Mouse (Mus musculus): ENCODE results near the gene Cmas. TPM values are rescaled to one million over a fixed set of nuclear protein-coding genes. Genes with fewer than 3 reads are reported as not detected.

Cmas gene
- polyA plus RNA-seq, 1 experiment from 2014 or later: 222 TPM

GRCm38 (mm10) chr6:142757976-142758375 is 1.5 kb downstream of the Cmas start:
- H3K9ac ChIP-seq: peak overlapping the region; percentile 62
- H3K4me2 ChIP-seq: peak overlapping the region; percentile 45
- H3K27me3 ChIP-seq (replicated peaks): no peaks in the 10 kb centered on the region; the same call in 1 of the 2 replicates
- H3K4me1 ChIP-seq: peaks cover 25% of the 10 kb centered on the region
- ATAC-seq (replicated peaks): no peak
- H3K36me3 ChIP-seq (replicated peaks): no peaks in the 10 kb centered on the region
- no peaks in the 10 kb centered on the region for H3K9me3 ChIP-seq
- H3K4me3 ChIP-seq: peak overlapping the region; percentile 60
- WGBS: 89% methylated on average over 6 of the region's 6 CpGs
- H3K27ac ChIP-seq: peak overlapping the region; percentile 88; the same call in 1 of the 2 replicates

GRCm38 (mm10) chr6:142758562-142758961 is 2.1 kb downstream of the Cmas start:
- ATAC-seq (replicated peaks): no peak
- Histone ChIP-seq H3K4me1 (peaks cover 25% of the 10 kb centered on the region), H3K27ac (no peak overlapping the region), H3K9me3 (no peaks in the 10 kb centered on the region), H3K4me3 (no peak overlapping the region), H3K9ac (no peak overlapping the region), H3K4me2 (peak overlapping the region; percentile 45; the same call in 1 of the 2 replicates), H3K36me3 (replicated peaks) (no peaks in the 10 kb centered on the region), H3K27me3 (replicated peaks) (no peaks in the 10 kb centered on the region; the same call in 1 of the 2 replicates)
- WGBS: 93% methylated on average over 6 of the region's 6 CpGs

- no peak overlapping the region for H3K27ac ChIP-seq
- no peak overlapping the region for H3K4me3 ChIP-seq
- no peaks in the 10 kb centered on the region; the same call in 1 of the 2 replicates for H3K27me3 ChIP-seq (replicated peaks)
- 94% methylated on average over 2 of the region's 2 CpGs for WGBS
- peaks cover 6% of the 10 kb centered on the region; the same call in 1 of the 2 replicates for H3K36me3 ChIP-seq (replicated peaks)
- H3K9ac ChIP-seq: no peak overlapping the region
- no peaks in the 10 kb centered on the region for H3K9me3 ChIP-seq
- peaks cover 27% of the 10 kb centered on the region for H3K4me1 ChIP-seq
- no peak for ATAC-seq (replicated peaks)
- H3K4me2 ChIP-seq: no peak overlapping the region
These were observed 3.1 kb downstream of the Cmas start for GRCm38 (mm10) chr6:142759633-142760032.

- Histone ChIP-seq H3K9me3 (no peaks in the 10 kb centered on the region), H3K4me3 (no peak overlapping the region), H3K36me3 (replicated peaks) (peaks cover 40% of the 10 kb centered on the region; the same call in 1 of the 2 replicates), H3K9ac (no peak overlapping the region), H3K27me3 (replicated peaks) (no peaks in the 10 kb centered on the region), H3K4me2 (no peak overlapping the region), H3K4me1 (peaks cover 6% of the 10 kb centered on the region; the same call in 1 of the 2 replicates), H3K27ac (no peak overlapping the region)
- ATAC-seq (replicated peaks): no peak
- 36% methylated on average over 2 of the region's 2 CpGs for WGBS
These were observed 8.4 kb downstream of the Cmas start for GRCm38 (mm10) chr6:142764933-142765332.

GRCm38 (mm10) chr6:142767305-142767704 is 10.8 kb downstream of the Cmas start:
- H3K9me3 ChIP-seq: no peaks in the 10 kb centered on the region
- H3K27me3 ChIP-seq (replicated peaks): no peaks in the 10 kb centered on the region
- peaks cover 57% of the 10 kb centered on the region; the same call in 1 of the 2 replicates for H3K36me3 ChIP-seq (replicated peaks)
- H3K4me3 ChIP-seq: no peak overlapping the region
- H3K4me2 ChIP-seq: no peak overlapping the region
- ATAC-seq (replicated peaks): no peak
- no peak overlapping the region for H3K9ac ChIP-seq
- H3K27ac ChIP-seq: no peak overlapping the region
- H3K4me1 ChIP-seq: peaks cover 5% of the 10 kb centered on the region; the same call in 1 of the 2 replicates
- WGBS: 88% methylated on average over 9 of the region's 9 CpGs

- no peak overlapping the region for H3K9ac ChIP-seq
- H3K27me3 ChIP-seq (replicated peaks): no peaks in the 10 kb centered on the region
- H3K4me1 ChIP-seq: no peaks in the 10 kb centered on the region; the same call in 1 of the 2 replicates
- H3K4me2 ChIP-seq: no peak overlapping the region
- no peak overlapping the region for H3K4me3 ChIP-seq
- peaks cover 66% of the 10 kb centered on the region for H3K36me3 ChIP-seq (replicated peaks)
- no peak overlapping the region for H3K27ac ChIP-seq
- 95% methylated on average over 3 of the region's 3 CpGs for WGBS
- ATAC-seq (replicated peaks): no peak
- no peaks in the 10 kb centered on the region for H3K9me3 ChIP-seq
These were observed 13.4 kb downstream of the Cmas start for GRCm38 (mm10) chr6:142769896-142770295.

GRCm38 (mm10) chr6:142771643-142772042 is 15.2 kb downstream of the Cmas start:
- WGBS: 93% methylated on average over 4 of the region's 4 CpGs

GRCm38 (mm10) chr6:142773566-142773965 is 17.1 kb downstream of the Cmas start:
- no peak; the same call in 1 of the 2 replicates for ATAC-seq (replicated peaks)
- WGBS: 90% methylated on average over 5 of the region's 5 CpGs
- Histone ChIP-seq H3K4me2 (no peak overlapping the region), H3K9me3 (no peaks in the 10 kb centered on the region), H3K4me3 (no peak overlapping the region), H3K9ac (no peak overlapping the region), H3K27ac (no peak overlapping the region), H3K4me1 (no peaks in the 10 kb centered on the region), H3K36me3 (replicated peaks) (peaks cover 50% of the 10 kb centered on the region), H3K27me3 (replicated peaks) (no peaks in the 10 kb centered on the region)

More at GRCm38 (mm10) chr6:142771643-142772042, 15.2 kb downstream of the Cmas start:
- Histone ChIP-seq H3K36me3 (replicated peaks) (peaks cover 66% of the 10 kb centered on the region), H3K4me1 (no peaks in the 10 kb centered on the region), H3K9ac (no peak overlapping the region), H3K27me3 (replicated peaks) (no peaks in the 10 kb centered on the region), H3K9me3 (no peaks in the 10 kb centered on the region), H3K4me3 (no peak overlapping the region), H3K4me2 (no peak overlapping the region), H3K27ac (no peak overlapping the region)
- ATAC-seq (replicated peaks): no peak

GRCm38 (mm10) chr6:142776935-142777334 is 20.4 kb downstream of the Cmas start:
- ATAC-seq (replicated peaks): no peak
- 86% methylated on average over 4 of the region's 4 CpGs for WGBS

GRCm38 (mm10) chr6:142779045-142779811 is 22.7 kb downstream of the Cmas start:
- Histone ChIP-seq H3K36me3 (replicated peaks) (peaks cover 16% of the 10 kb centered on the region), H3K27ac (peak overlapping the region; percentile 48; the same call in 1 of the 2 replicates), H3K9me3 (no peaks in the 10 kb centered on the region), H3K4me1 (peaks cover 17% of the 10 kb centered on the region), H3K4me2 (no peak overlapping the region), H3K9ac (no peak overlapping the region), H3K27me3 (replicated peaks) (no peaks in the 10 kb centered on the region), H3K4me3 (no peak overlapping the region)
- peak; percentile 75 for ATAC-seq (replicated peaks)
- WGBS: 48% methylated on average over 11 of the region's 11 CpGs

More at GRCm38 (mm10) chr6:142776935-142777334, 20.4 kb downstream of the Cmas start:
- no peak overlapping the region for H3K9ac ChIP-seq
- peaks cover 33% of the 10 kb centered on the region for H3K36me3 ChIP-seq (replicated peaks)
- no peak overlapping the region for H3K27ac ChIP-seq
- no peak overlapping the region for H3K4me2 ChIP-seq
- H3K27me3 ChIP-seq (replicated peaks): no peaks in the 10 kb centered on the region
- H3K9me3 ChIP-seq: no peaks in the 10 kb centered on the region
- H3K4me3 ChIP-seq: no peak overlapping the region
- H3K4me1 ChIP-seq: peaks cover 17% of the 10 kb centered on the region

- peak; percentile 72; the same call in 1 of the 2 replicates for ATAC-seq (replicated peaks)
- 49% methylated on average over 14 of the region's 14 CpGs for WGBS
- peak overlapping the region; percentile 48 for H3K27ac ChIP-seq
These were observed 23.5 kb downstream of the Cmas start for GRCm38 (mm10) chr6:142779812-142780573.

GRCm38 (mm10) chr6:142780574-142781033 is 24.1 kb downstream of the Cmas start:
- Histone ChIP-seq H3K4me1 (peaks cover 17% of the 10 kb centered on the region), H3K36me3 (replicated peaks) (peaks cover 6% of the 10 kb centered on the region), H3K27me3 (replicated peaks) (no peaks in the 10 kb centered on the region), H3K27ac (0 out of 2 replicates have a peak overlapping the region, but pooled peaks have one; percentile 48), H3K4me3 (no peak overlapping the region), H3K9ac (no peak overlapping the region), H3K4me2 (no peak overlapping the region), H3K9me3 (no peaks in the 10 kb centered on the region)
- 40% methylated on average over 4 of the region's 4 CpGs for WGBS
- ATAC-seq (replicated peaks): peak; percentile 30; the same call in 1 of the 2 replicates

More at GRCm38 (mm10) chr6:142779812-142780573, 23.5 kb downstream of the Cmas start:
- Histone ChIP-seq H3K9me3 (no peaks in the 10 kb centered on the region), H3K4me1 (peaks cover 17% of the 10 kb centered on the region), H3K4me2 (no peak overlapping the region), H3K36me3 (replicated peaks) (peaks cover 10% of the 10 kb centered on the region), H3K4me3 (no peak overlapping the region), H3K27me3 (replicated peaks) (no peaks in the 10 kb centered on the region), H3K9ac (no peak overlapping the region)
